Mouse (Mus musculus): ENCODE measurements around the gene Creb3.
A peak's percentile ranks its signal among the peaks of the same experiment; 100 is the strongest.
"Not testable (repeated sequence)": the region's sequence is repeated elsewhere in the genome, so short reads cannot be mapped to it uniquely, and the experiment has no call there.

The Creb3 gene

DNA sequence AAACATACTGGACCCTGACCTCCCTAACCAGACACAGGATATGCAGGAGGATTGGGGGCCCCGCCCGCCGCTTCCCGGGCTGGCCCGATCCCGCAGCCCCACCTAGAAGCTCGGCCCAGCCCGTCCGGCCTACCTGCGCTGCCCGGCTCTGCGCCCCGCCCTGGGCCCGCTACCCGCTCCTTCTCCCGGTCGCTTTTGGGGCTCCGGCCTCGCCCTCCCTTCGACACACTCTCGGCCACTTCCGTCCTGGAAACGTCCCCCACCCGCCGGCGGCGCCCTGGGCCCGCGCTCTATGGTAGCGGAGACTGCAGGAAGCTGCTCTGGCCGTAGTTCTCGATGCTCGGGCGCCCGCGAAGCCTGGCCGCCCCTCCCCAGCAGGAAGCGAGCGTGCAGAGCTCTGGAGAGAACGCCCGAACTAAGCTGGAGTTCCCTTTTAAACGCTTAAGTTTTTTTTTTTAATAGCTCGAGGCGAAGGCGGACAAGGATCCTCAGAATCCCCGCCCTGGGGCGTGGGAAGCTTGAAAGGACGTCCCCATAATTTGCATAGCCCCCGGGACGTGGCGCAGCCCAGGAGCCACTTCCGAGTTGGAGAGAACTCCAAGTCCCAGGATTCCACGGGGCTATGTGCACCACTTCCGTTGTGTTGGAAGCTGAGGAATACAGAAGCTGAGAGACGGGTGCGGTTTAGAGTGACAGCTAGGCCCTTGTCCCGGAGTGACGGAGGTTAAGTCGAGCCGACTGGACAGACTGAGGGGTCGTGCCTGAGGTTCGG lies at the start of gene Creb3, which contains the start of gene Tln1:
Creb3 (plus strand) TSS at position 336 of the 772 bp plus-strand sequence.
Tln1 (minus strand) TSS at position 695 of the 772 bp plus-strand sequence.
- DNase-seq (ENCODE audit: low read depth): peak; percentile 95

DNA sequence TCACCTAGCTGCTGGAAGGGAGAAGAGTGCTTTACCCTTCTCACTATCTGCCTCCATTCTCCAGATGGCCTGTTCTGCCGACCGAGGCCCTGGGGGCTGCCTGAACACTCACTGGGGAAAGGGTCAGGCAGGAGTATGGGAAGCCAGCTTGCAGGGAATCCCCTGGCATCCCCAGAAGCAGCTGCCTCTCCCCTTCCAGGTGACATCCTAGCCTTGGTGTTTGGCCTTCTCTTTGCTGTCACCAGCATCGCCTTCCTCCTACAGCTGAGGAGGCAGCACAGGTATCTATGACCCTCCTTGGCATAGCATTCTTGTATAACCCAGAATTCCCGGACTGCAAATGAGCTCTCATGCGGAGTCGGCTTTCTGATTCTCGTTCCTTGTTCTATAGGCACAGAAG lies 49.5 kb upstream of the Creb3 start:
- DNase-seq (ENCODE audit: low read depth): no peak

DNA sequence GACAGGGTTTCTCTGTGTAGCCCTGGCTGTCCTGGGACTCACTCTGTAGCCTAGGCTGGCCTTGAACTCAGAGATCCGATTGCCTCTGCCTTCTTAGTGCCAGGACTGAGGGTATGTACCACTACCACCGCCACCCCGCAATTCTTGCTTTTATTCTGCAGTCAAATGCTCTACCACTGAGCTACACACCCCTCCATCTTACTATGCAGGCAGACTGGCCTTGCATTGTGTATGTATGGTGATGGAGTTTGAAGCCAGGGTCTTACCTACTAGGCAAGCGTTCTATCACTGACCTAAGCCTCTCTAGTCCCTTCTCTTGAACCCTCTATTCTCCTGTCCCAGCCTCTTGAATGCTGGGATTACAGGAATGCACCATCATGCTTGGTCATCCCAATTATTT lies 48.8 kb upstream of the Creb3 start:
- DNase-seq (ENCODE audit: low read depth): no peak

DNA sequence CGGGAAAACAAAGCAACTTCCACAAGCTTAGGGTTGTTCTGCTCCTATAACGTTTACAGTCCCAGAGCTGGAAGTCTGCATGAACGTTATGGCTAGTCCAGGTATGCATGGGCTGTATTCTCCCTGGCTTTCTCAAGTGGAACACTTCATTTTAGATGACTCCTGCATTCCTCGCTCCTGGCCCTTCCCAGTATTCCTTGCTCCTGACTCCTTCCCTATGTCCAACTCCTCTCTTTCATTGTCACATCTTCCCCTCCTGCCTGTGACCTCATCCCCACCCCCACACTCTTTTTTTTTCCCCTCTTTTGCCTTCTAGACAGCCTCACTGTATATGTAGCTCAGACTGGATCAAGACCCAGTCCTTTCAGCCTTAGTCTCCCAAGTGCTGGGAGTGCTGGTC lies 48.3 kb upstream of the Creb3 start:
- no peak for DNase-seq (ENCODE audit: low read depth)

DNA sequence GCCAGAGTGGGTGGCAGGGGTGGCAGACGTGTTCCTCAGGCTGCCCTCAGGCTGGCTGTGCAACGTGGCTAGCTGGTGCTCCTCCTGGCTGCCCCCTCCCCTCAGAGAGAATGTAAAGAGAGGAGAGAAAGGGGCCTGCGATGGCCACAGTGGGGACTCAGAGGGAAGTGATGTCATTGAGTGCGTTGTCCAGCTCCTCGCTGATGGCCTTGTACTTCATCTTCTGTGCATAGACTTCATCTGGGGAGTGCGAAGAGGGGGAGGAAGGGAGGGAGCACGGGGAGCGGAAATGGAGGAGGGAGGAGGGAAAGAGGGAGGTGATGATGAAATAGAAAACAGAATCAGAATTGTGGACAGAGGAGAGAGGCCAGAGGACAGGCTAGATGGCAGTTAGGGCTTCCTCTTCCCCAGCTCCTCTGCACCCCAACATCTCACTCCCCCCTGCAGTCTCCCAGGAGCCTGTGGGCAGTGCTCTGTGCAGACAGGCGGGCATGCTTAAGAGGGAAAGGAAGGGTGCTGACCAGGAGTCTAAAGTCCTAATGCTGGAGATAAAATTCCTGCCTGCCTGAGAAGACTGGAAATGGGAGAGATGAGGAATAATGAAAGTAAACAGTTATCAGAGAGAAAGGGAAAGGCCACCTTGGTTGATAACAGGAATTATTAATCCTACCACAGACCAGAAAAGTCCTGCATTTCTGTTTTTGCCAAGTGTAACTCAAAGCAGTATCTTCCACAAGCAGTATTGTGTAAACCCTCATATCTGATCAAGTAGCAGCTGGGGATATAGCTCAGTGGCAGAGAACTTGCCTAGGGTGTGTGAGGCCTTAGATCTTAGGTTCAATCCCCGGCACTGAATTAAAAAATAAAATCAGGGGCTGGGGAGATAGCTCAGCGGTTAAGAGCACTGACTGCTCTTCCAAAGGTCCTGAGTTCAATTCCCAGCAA lies 46.1 kb upstream of the Creb3 start:
- no peak for DNase-seq (ENCODE audit: low read depth)

DNA sequence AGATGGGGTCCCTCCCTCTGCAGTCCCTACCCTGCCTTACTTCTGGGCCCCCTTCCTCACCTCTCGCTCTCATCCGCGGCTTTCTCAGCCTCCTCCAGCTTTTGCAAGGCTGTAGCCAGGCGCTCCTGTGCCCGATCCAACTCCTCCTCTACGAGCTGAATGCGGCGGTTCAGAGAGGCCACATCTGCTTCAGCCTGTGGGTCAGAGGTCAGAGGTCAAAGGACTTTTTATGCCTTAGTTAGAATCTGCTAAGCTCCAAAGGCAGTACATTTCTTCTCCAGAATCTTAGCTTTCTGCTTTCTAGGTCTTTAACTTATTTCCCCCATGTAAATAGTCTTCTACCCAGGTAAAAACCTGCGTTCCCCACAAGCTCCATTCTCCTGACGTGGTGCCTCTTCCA lies 42.6 kb upstream of the Creb3 start:
- DNase-seq (ENCODE audit: low read depth): no peak

DNA sequence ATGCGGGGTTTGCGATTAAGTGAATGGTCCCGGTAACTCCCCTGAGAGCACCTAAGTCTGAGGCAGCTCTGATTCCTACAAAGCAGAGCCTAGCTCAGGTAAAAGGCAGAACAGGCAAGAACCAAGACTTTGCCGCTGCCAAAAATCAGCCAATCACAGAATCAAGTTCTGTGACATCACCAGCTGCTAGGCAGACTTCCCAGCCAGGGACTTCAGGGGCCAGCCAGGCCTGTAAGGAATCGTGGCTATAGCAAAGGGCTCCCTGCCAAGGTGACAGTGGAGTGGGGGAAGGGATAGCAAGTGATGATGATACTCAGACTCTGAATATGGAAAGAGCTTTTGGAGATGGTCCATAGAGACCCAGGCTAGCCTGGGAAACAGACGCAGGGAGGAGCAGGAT lies 42.2 kb upstream of the Creb3 start:
- peak; percentile 89 for DNase-seq (ENCODE audit: low read depth)

DNA sequence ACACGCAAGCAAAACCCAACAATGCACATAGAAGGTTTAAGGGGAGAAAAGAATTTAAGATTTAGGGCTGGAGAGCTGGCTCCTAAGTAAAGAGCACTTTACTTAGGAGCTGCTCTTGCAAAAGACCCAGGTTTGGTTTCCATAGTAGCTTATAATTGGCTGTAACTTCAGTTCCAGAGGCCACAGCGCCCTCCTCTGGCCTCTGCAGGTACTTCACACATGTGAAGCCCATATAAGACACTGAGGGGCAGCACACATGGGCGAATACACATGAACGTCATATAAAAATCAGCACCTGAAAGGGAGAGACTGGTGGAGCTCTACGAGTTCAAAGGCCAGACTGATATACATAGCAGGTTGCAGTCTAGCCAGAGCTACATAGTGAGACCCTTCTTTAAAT lies 34.3 kb upstream of the Creb3 start:
- peak; percentile 55 for DNase-seq (ENCODE audit: low read depth)

DNA sequence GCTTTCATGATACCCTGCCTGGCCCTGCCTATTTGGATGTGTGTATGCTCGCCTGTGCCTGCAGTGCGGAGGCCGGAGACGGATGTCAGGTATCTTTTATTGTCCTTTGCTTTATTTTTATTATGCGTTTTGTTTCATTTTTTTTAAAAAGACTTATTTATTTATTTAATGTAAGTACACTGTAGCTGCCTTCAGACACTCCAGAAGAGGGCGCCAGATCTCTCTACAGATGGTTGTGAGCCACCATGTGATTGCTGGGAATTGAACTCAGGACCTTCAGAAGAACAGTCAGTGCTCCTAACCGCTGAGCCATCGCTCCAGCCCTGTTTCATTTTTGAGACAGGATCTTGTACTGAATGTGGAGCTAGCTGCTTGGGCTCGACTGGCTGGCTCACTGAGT lies 33.6 kb upstream of the Creb3 start:
- DNase-seq (ENCODE audit: low read depth): peak; percentile 31

DNA sequence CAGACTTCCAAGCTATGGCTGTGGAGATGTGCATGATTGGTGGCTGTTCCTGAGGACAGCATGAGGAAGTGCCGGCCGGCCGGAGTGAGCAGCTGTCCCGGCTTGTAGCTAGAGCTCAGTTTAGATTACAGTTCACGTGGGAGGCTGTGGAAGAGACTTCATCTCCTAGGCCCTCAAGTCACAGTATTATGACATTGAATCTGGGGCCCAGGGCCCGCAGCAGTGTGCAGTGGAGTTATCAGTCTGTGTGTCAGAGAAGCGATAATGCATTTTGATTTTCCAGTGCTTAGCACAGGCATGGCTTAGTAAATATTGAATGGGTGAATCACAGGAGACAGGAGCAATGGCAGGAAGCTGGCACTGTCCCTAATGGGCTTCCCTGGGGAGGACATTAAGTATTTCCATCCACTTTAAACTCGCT lies 32.0 kb upstream of the Creb3 start:
- DNase-seq (ENCODE audit: low read depth): peak; percentile 35

DNA sequence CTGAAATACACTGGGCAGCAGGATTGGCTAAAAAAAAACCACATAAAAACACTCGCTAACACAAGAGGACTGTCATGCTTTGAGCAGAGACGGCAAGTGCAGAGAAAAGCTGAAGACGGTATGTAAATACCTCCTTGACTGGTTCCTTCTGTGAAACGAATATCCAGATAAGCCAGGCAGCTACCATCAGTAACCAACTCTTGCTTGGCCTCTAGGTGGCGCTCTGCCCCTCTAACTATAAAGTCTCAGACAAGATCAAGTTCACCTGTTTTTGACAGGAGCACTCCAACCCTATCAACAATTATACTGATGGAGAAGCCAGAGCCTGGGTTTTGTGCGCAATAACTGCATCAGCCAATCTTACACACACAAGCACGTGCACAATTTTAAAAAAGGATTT lies 31.6 kb upstream of the Creb3 start:
- DNase-seq (ENCODE audit: low read depth): peak; percentile 87

DNA sequence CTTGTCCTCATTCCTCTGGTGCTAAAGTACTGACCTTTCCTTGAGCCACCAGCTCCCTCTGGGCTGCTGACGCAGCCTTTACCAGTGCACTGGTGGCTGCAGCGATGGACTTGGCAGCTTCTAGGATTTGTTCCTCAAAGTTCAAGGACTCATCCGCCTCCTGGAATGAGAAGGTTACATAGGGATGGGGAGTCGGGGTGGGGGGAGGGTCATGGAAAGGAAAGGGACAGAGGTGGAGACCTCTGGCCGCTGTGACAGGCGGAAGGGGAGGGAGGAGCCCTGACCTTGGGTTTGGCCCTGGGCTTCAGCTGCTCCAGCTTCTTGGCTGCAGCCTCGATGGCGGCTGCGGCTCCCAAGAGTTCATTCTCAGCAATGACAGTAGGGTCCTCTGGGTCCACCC lies 28.9 kb upstream of the Creb3 start:
- no peak for DNase-seq (ENCODE audit: low read depth)

DNA sequence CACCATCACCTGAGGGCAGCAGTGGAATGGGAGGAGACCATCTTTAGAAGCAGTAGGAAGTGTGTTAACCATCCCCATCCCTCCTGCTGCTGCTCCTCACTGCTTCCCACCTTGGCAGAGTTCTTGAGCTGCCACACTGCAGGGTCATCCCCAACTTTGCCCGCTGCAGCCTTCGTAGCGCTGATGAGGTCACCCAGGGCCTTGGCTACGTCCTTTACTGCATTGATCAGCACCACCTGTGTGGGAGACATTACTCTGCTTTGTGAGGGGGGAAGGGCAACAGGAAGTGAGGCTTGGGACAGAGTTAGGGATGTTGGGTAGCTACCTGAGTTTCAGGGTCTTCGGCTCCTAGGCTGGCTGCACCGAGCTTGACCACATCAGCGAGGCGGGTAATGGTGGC lies 26.5 kb upstream of the Creb3 start:
- DNase-seq (ENCODE audit: low read depth): no peak

DNA sequence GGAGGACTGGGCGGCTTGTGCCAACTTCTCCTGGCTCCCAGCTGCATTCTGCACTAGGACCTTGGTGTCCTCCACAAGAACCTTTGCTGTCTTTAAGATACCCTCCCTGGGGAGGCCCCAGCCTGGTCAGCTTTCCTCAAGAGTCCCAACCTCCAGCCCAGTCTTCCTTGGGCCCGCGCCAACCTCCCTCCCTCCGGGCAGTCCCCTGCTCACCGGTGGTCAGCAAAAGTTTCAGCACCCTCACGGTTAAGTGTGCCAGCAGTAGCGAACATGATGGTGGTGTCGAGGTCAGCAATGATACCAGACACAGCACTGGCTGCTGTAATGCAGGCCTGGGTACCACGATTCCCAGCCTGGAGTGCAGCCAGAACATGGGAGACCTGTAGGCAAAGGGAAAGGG lies 26.1 kb upstream of the Creb3 start:
- no peak for DNase-seq (ENCODE audit: low read depth)

DNA sequence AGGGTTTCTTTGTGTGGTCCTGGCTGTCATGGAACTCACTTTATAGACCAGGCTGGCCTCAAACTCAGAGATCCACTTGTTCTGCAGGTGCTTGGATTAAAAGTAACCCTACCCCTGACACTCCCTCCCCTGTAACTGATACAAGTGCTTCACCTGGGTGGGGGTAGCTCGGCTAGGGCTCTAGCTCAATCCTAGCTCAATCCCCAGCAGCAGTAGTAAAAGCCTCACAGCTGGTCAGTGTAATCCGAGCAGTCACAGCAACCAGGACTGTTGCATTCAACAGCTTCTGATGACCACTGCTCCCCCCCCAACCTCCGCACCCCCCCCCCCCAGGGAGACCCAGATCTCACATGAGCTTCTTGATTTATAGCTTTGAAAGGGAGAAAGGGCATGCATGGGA lies 20.1 kb upstream of the Creb3 start:
- no peak for DNase-seq (ENCODE audit: low read depth)

DNA sequence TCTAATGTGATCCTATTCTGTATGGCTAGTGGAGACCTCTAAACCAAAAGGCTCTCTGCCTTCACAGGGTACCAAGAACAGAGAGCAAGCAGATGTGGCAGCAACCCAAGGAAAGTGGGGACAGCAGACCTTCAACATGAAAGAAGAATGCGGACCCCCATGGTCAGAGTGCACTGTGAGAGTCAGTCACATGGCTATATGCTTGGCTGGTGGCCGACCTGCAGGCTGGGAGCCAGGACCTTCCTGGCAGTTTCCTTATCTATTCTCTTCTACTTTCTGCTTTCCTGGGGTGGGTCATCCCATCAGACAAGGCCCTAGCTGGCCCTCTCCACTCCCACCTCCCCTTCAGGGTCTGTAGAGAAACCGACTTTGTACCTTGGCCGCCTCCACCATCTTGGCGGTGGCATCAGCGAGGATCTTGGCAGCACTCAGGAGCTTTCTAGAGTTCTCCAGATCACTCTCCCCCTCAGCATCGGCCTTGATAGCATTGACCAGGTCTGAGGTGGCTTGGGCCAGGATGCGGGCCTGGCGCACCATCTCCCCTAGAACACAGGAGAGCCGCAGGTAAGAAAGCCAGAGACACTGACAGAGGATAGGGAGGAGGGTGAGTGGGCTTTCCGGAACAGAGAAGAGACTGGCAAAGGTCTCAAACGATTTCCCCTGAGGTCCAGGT lies 15.6 kb upstream of the Creb3 start:
- no peak for DNase-seq (ENCODE audit: low read depth)

DNA sequence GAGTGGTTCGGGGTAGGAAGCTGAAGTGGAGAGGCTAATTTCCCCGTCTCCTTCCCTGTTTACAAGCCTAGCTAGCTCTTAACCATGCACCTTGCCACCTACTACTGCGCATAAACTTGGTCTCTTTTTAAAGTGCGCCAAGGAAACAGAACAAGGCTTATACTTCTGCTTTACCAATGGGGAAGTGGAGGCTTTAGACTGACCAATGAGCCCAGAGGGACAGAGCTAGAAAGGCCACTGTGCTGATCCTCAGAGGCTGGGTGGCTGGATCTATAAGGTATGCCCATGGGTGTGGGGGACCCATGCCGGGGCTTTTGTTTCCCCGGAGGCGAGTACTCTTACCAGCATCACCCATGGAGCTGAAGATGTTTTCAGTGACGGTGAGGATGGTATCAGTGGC lies 15.0 kb upstream of the Creb3 start:
- no peak for DNase-seq (ENCODE audit: low read depth)

DNA sequence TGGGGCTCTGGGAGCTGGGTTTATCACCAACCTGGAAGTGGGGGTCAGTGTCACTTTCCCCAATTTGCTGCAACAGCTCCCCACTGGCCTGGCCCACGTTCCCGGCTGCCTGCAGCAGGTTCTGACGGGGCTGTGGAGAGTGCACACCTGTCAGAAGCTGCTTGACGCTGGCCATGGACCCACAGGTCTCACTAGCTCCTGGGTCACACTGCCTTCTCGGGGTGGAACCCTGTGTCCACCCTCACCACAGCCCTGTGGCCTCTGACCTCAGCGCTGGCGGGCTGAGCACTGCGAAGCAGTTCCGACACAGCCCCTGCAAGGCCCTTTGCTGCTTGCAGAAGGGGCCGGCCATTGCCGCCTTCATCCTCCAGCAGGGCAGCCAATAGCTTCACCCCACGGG lies 13.1 kb upstream of the Creb3 start:
- DNase-seq (ENCODE audit: low read depth): no peak

DNA sequence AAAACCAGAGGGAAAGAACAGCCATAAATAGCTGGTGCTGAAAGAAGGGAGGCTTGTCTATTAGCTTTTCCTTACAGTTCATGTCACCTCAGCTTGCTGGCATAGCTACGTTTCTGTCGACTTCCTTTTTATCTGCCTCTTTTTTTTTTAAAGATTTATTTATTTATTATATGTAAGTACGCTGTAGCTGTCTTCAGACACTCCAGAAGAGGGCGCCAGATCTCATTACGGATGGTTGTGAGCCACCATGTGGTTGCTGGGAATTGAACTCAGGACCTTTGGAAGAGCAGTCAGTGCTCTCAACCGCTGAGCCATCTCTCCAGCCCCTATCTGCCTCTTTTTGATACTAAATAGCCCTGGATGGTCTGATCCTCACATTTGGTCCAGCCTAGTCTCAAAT lies 10.3 kb upstream of the Creb3 start:
- DNase-seq (ENCODE audit: low read depth): not testable (repeated sequence)

DNA sequence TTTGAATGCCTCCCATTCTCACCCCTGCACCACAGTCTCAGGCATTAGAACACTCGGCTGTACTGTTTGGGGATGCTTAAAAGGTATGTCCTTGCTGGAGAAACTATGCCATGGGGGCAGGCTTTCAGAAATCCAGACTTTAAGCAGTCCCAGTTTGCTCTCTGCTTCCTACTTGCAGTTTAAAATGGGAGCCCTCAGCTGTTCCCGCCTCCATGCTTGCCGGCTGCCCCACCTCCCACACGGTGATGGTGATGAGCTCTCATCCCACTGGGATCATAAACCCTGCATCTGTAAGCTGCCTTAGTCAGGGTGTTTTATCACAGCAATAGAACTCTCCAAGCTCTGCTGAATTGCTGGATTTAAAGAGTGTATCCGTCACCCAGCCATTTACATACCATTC lies 9.7 kb upstream of the Creb3 start:
- no peak for DNase-seq (ENCODE audit: low read depth)

DNA sequence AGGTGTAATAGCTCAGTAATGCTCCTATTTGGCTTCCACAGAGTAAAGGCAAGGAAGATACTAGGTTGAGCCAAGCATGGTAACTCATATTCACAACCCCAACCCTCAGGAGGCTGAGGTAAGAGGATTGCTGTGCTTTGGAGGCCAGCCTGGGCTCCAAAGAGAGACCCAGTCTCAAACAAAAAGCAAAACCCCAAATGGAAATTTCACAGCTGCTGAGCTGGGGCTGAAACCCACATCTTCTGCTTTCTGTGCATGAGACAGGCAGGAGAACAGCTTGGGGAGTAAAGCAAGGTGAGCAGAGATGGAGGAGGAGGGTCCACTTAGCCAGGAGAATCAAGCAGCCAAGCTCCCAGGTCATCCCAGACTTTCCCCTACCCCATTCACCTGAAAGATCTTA lies 8.2 kb upstream of the Creb3 start:
- no peak for DNase-seq (ENCODE audit: low read depth)

DNA sequence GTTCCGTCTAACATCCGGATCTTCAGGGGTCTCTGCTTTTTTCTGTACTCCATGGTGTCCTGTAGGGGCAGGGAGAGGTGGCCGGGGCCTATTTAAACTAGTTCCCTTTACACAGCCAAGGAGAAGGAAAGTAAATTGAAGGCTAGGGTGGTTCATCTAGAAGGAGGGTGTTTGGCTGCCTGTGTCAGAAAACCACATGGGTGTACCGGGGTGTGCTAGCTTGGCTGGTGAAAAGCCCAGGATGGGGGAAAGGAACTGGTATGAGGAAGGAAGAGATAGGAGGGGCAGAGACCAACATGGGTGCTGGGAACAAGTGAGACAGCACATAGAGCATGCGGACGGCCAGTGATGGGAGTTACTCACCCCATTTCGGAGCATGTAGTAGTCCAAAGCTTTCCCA lies 6.2 kb upstream of the Creb3 start:
- DNase-seq (ENCODE audit: low read depth): no peak
